Mouse (Mus musculus) midbrain, embryonic 12.5 days (tissue): ENCODE measurements around the gene Zic4. TPM values are rescaled to one million over a fixed set of nuclear protein-coding genes. Genes with fewer than 3 reads are reported as not detected.

Source experiments
- ATAC-seq: fragments of 200-750 bp; cut with Nextera tagmentation; 2 replicates; pipeline ENCODE4 v1.8.0; 2017; ENCODE audit warnings: low read depth, moderate TSS enrichment, moderate library complexity; ENCODE audit not compliant: low FRiP score
- H3K27ac ChIP-seq: fragments of 300-500 bp; sonication (generic); replicated peaks from 2 replicates; pipeline ENCODE4 v1.5.1; 2016; ENCODE audit warnings: mild to moderate bottlenecking
- H3K27me3 ChIP-seq: fragments of 300-500 bp; sonication (generic); 2 replicates; pipeline ENCODE4 v1.6.1; 2016; ENCODE audit warnings: mild to moderate bottlenecking
- H3K36me3 ChIP-seq: fragments of 300-500 bp; sonication (generic); 2 replicates; pipeline ENCODE4 v1.6.1; 2016
- H3K4me1 ChIP-seq: fragments of 300-500 bp; sonication (generic); 2 replicates; pipeline ENCODE4 v1.6.1; 2016
- H3K4me2 ChIP-seq: fragments of 300-500 bp; sonication (generic); replicated peaks from 2 replicates; pipeline ENCODE4 v1.6.1; 2016; ENCODE audit warnings: mild to moderate bottlenecking, moderate library complexity
- H3K4me3 ChIP-seq: fragments of 300-500 bp; sonication (generic); 2 replicates; pipeline ENCODE4 v1.5.1; 2016; ENCODE audit warnings: mild to moderate bottlenecking
- H3K9ac ChIP-seq: fragments of 300-500 bp; sonication (generic); replicated peaks from 2 replicates; pipeline ENCODE4 v1.6.1; 2016; ENCODE audit warnings: mild to moderate bottlenecking, moderate library complexity
- H3K9me3 ChIP-seq: fragments of 300-500 bp; sonication (generic); 2 replicates; pipeline ENCODE4 v1.6.1; 2016; ENCODE audit warnings: mild to moderate bottlenecking
- WGBS: fragments of 180-500 bp; shearing (Covaris S2); methylation state at CpG from one replicate; pipeline ENCODE4 v1.1.7; 2016; 5-methylcytosine and 5-hydroxymethylcytosine counted together
- polyA plus RNA-seq: library from polyadenylated mRNA; unstranded; fragments of >200 nt; fragmentation: Nextera tagmentation; extraction: Ambion mirVana; gene quantifications from 2 replicates; pipeline ENCODE4 v1.2.1, GENCODE M21; 2016

The Zic4 gene
- polyA plus RNA-seq, result 44.6 and 76.9 TPM in 2 replicates

GRCm38 (mm10) chr9:91361856-91362601 lies at the start of gene Zic4:
TSS of gene Zic4 (plus strand) at chr9:91362413.
- ATAC-seq, result peak; percentile 79
- peak within 1 kb of the TSS; percentile 79 for H3K4me3 ChIP-seq
- WGBS, result 0% methylated on average over 45 of the region's 45 CpGs
- H3K9me3 ChIP-seq, result no peaks in the 10 kb centered on the region
- H3K27me3 ChIP-seq, result peaks cover 47% of the 10 kb centered on the region
- peak within 1 kb of the TSS; percentile 51 for H3K4me2 ChIP-seq
- H3K27ac ChIP-seq, result peak within 1 kb of the TSS; percentile 94
- peaks cover 6% of the 10 kb centered on the region; the same call in 1 of the 2 replicates for H3K4me1 ChIP-seq
- H3K36me3 ChIP-seq, result no peaks in the 10 kb centered on the region
- H3K9ac ChIP-seq, result peak within 1 kb of the TSS; percentile 92

- no peak for ATAC-seq
- Histone ChIP-seq H3K9me3 (no peaks in the 10 kb centered on the region), H3K27me3 (peaks cover 45% of the 10 kb centered on the region), H3K9ac (no peak overlapping the region), H3K4me2 (no peak overlapping the region), H3K27ac (no peak overlapping the region), H3K4me1 (no peaks in the 10 kb centered on the region; the same call in 1 of the 2 replicates), H3K4me3 (no peak overlapping the region), H3K36me3 (no peaks in the 10 kb centered on the region)
- WGBS, result 72% methylated on average over 2 of the region's 2 CpGs
These were observed 14.6 kb upstream of the Zic4 start for GRCm38 (mm10) chr9:91347591-91347990.

GRCm38 (mm10) chr9:91348746-91349145 lies 13.5 kb upstream of the Zic4 start:
- H3K9me3 ChIP-seq, result no peaks in the 10 kb centered on the region
- H3K4me1 ChIP-seq, result no peaks in the 10 kb centered on the region; the same call in 1 of the 2 replicates
- H3K27ac ChIP-seq, result no peak overlapping the region
- H3K4me2 ChIP-seq, result peak overlapping the region; percentile 29
- H3K36me3 ChIP-seq, result no peaks in the 10 kb centered on the region
- H3K27me3 ChIP-seq, result peaks cover 52% of the 10 kb centered on the region
- no peak overlapping the region for H3K4me3 ChIP-seq
- H3K9ac ChIP-seq, result no peak overlapping the region
- ATAC-seq, result no peak
- 40% methylated on average over 1 of the region's 1 CpGs for WGBS

- Histone ChIP-seq H3K4me3 (peak overlapping the region; percentile 37), H3K27ac (peak overlapping the region; percentile 72), H3K9ac (peak overlapping the region; percentile 57), H3K4me1 (peaks cover 6% of the 10 kb centered on the region), H3K4me2 (peak overlapping the region; percentile 59), H3K36me3 (no peaks in the 10 kb centered on the region), H3K27me3 (peaks cover 59% of the 10 kb centered on the region), H3K9me3 (no peaks in the 10 kb centered on the region)
- no peak for ATAC-seq
- under 1% methylated on average over 16 of the region's 16 CpGs for WGBS
These were observed 11.9 kb upstream of the Zic4 start for GRCm38 (mm10) chr9:91350211-91350791.

GRCm38 (mm10) chr9:91350861-91351291 lies 11.3 kb upstream of the Zic4 start:
- H3K36me3 ChIP-seq, result no peaks in the 10 kb centered on the region
- peak overlapping the region; percentile 57 for H3K9ac ChIP-seq
- H3K27me3 ChIP-seq, result peaks cover 64% of the 10 kb centered on the region
- peak overlapping the region; percentile 72 for H3K27ac ChIP-seq
- H3K4me2 ChIP-seq, result peak overlapping the region; percentile 59
- H3K4me1 ChIP-seq, result peaks cover 12% of the 10 kb centered on the region
- peak; percentile 59 for ATAC-seq
- H3K9me3 ChIP-seq, result no peaks in the 10 kb centered on the region
- peak overlapping the region; percentile 37 for H3K4me3 ChIP-seq
- WGBS, result 0% methylated on average over 14 of the region's 14 CpGs

- ATAC-seq, result no peak
- H3K4me1 ChIP-seq, result peaks cover 16% of the 10 kb centered on the region
These were observed 10.9 kb upstream of the Zic4 start for GRCm38 (mm10) chr9:91351361-91351760.

GRCm38 (mm10) chr9:91351961-91352411 lies 10.2 kb upstream of the Zic4 start:
- Histone ChIP-seq H3K27ac (peak overlapping the region; percentile 85), H3K4me1 (peaks cover 16% of the 10 kb centered on the region), H3K27me3 (peaks cover 64% of the 10 kb centered on the region), H3K36me3 (no peaks in the 10 kb centered on the region), H3K4me3 (peak overlapping the region; percentile 34), H3K9ac (peak overlapping the region; percentile 59), H3K9me3 (no peaks in the 10 kb centered on the region), H3K4me2 (peak overlapping the region; percentile 59)
- 2% methylated on average over 13 of the region's 13 CpGs for WGBS
- no peak for ATAC-seq

More at GRCm38 (mm10) chr9:91351361-91351760, 10.9 kb upstream of the Zic4 start:
- Histone ChIP-seq H3K36me3 (no peaks in the 10 kb centered on the region), H3K4me2 (peak overlapping the region; percentile 59), H3K9me3 (no peaks in the 10 kb centered on the region), H3K27ac (peak overlapping the region; percentile 72), H3K27me3 (peaks cover 63% of the 10 kb centered on the region), H3K4me3 (peak overlapping the region; percentile 37), H3K9ac (peak overlapping the region; percentile 57)
- WGBS, result 5% methylated on average over 5 of the region's 5 CpGs

- H3K4me3 ChIP-seq, result peak overlapping the region; percentile 34
- H3K9ac ChIP-seq, result peak overlapping the region; percentile 59; the same call in 1 of the 2 replicates
- peaks cover 65% of the 10 kb centered on the region for H3K27me3 ChIP-seq
- H3K36me3 ChIP-seq, result no peaks in the 10 kb centered on the region
- H3K9me3 ChIP-seq, result no peaks in the 10 kb centered on the region
- ATAC-seq, result no peak
- peaks cover 16% of the 10 kb centered on the region for H3K4me1 ChIP-seq
- H3K27ac ChIP-seq, result peak overlapping the region; percentile 85
- WGBS, result under 1% methylated on average over 15 of the region's 15 CpGs
- peak overlapping the region; percentile 59 for H3K4me2 ChIP-seq
These were observed 9.4 kb upstream of the Zic4 start for GRCm38 (mm10) chr9:91352786-91353185.

GRCm38 (mm10) chr9:91353551-91354433 lies 8.4 kb upstream of the Zic4 start:
- Histone ChIP-seq H3K36me3 (no peaks in the 10 kb centered on the region), H3K9me3 (no peaks in the 10 kb centered on the region), H3K4me2 (peak overlapping the region; percentile 59), H3K9ac (peak overlapping the region; percentile 59), H3K27ac (peak overlapping the region; percentile 85), H3K27me3 (peaks cover 64% of the 10 kb centered on the region), H3K4me1 (peaks cover 16% of the 10 kb centered on the region), H3K4me3 (peak overlapping the region; percentile 34)
- 0 out of 2 replicates have a peak, but pooled peaks have one; percentile 8 for ATAC-seq
- 3% methylated on average over 34 of the region's 37 CpGs for WGBS

- peaks cover 68% of the 10 kb centered on the region for H3K27me3 ChIP-seq
- no peaks in the 10 kb centered on the region for H3K9me3 ChIP-seq
- H3K4me2 ChIP-seq, result peak overlapping the region; percentile 59
- 5% methylated on average over 22 of the region's 22 CpGs for WGBS
- peak overlapping the region; percentile 34 for H3K4me3 ChIP-seq
- no peaks in the 10 kb centered on the region for H3K36me3 ChIP-seq
- H3K9ac ChIP-seq, result peak overlapping the region; percentile 59
- H3K27ac ChIP-seq, result peak overlapping the region; percentile 85
- ATAC-seq, result no peak
- peaks cover 19% of the 10 kb centered on the region for H3K4me1 ChIP-seq
These were observed 7.6 kb upstream of the Zic4 start for GRCm38 (mm10) chr9:91354434-91355269.

- H3K27ac ChIP-seq, result peak overlapping the region; percentile 85
- peak overlapping the region; percentile 59 for H3K9ac ChIP-seq
- under 1% methylated on average over 6 of the region's 7 CpGs for WGBS
- no peaks in the 10 kb centered on the region for H3K36me3 ChIP-seq
- H3K4me3 ChIP-seq, result peak overlapping the region; percentile 34
- H3K9me3 ChIP-seq, result no peaks in the 10 kb centered on the region
- ATAC-seq, result no peak
- peak overlapping the region; percentile 59 for H3K4me2 ChIP-seq
- peaks cover 65% of the 10 kb centered on the region for H3K27me3 ChIP-seq
- peaks cover 19% of the 10 kb centered on the region for H3K4me1 ChIP-seq
These were observed 7.0 kb upstream of the Zic4 start for GRCm38 (mm10) chr9:91355270-91355589.
